Mouse (Mus musculus): Measurements from ENCODE around the gene Pign. TPM values are rescaled to one million over a fixed set of nuclear protein-coding genes. Genes with fewer than 3 reads are reported as not detected.
A peak's percentile ranks its signal among the peaks of the same experiment; 100 is the strongest.

Pign gene
- 9.5 and 9.7 TPM in 2 replicates for polyA plus RNA-seq (2016; fragmentation: Nextera tagmentation; extraction: Ambion mirVana)

DNA sequence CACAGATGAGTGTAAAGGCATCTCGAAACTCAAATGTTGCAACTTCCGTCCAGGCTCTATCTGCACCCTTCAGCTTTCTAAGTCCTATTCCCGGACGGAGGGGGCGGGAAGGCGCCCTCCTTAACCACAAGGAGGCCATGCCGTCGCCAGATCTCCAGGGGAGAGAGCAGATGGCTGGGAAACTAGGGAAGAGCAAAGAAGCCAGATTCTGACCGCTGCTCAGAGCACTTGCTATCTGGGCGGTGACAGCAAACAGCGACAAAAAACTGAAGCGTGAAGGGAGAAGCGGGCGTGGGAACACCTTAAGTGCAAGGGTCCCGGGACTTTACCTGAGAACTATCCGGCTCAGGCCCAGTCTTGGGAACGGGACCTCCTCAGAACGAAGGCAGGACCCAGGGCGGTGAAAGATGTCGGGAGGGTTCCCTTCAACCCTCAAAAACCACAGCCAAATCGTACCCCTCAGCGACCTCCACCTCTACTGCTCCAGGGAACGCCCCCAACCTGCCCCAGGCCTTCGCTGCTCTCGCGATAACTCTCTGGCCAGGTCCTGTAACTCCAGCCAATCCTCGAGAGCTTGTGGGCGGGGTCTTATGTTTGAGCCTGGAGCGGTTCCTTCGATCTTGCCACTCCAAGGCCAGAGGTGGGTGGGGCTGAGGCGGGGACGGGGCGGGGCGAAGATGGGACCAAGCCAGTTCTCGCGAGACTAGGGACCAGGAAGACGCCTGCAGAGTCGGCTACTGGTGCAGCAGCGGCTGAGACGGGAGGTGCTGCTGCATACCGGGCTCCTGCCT is at the start of gene Pign, which contains the start of gene Relch:
Gene Pign, minus strand, starts transcription at position 507 of the 791 bp plus-strand sequence.
Gene Relch, plus strand, starts transcription at position 691 of the 791 bp plus-strand sequence.
- H3K4me1 ChIP-seq, result peaks cover 42% of the 10 kb centered on the region
- H3K4me3 ChIP-seq, result peak within 1 kb of the TSS; percentile 96
- peaks cover 10% of the 10 kb centered on the region; the same call in 1 of the 2 replicates for H3K36me3 ChIP-seq
- H3K9ac ChIP-seq, result peak within 1 kb of the TSS; percentile 92
- H3K9me3 ChIP-seq (replicated peaks), result no peaks in the 10 kb centered on the region
- under 1% methylated on average over 41 of the region's 41 CpGs for WGBS (ENCODE audit: insufficient replicate concordance)
- H3K27me3 ChIP-seq (replicated peaks), result no peaks in the 10 kb centered on the region
- H3K4me2 ChIP-seq, result peak within 1 kb of the TSS; percentile 80
- peak within 1 kb of the TSS; percentile 85 for H3K27ac ChIP-seq
- ATAC-seq, result peak; percentile 97

DNA sequence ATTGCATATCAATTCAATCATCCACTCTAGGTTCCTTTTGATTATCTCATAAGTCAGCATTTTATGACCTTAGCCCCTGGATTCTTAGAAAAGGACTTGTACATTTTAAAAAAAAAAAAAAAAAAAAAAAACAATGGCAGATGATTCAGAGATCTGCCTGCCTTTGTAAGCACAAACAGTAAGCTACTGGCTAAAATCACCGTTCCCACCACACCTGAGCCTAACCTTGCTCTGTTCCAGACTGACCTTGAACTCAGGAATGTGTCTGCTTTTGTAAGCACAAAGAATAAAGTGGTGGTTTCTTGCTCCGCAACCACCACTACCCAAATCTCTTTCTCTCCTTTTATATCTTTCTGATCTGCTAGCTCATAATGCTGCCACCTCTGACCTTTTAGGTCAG is 49.3 kb upstream of the Pign start:
- Histone ChIP-seq H3K27me3 (replicated peaks) (no peaks in the 10 kb centered on the region), H3K4me3 (no peak overlapping the region), H3K27ac (no peak overlapping the region), H3K4me2 (no peak overlapping the region), H3K9ac (no peak overlapping the region), H3K9me3 (replicated peaks) (no peaks in the 10 kb centered on the region), H3K36me3 (peaks cover 42% of the 10 kb centered on the region), H3K4me1 (no peaks in the 10 kb centered on the region)
- ATAC-seq, result no peak
- WGBS (ENCODE audit: insufficient replicate concordance), result 82% methylated on average over 2 of the region's 2 CpGs

DNA sequence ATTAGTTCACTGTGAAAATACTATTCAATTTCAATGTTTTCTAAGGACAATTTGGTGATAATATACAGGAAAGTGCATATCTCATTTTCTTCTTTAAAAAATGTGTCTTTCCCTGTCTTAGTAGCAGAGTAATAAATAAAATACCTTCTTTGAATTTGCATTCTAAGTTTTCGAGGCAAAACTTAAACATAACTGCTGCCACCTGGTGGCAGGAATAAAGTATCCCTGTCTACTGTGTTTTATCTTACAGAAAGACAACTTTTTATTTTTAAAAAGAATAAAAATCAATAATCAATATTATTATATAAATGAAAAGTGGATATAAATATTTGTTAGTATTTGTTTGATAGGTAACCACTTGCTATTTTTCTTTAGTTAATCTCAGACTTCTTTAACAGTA is 47.8 kb upstream of the Pign start:
- 63% methylated on average over 1 of the region's 1 CpGs for WGBS (ENCODE audit: insufficient replicate concordance)
- Histone ChIP-seq H3K27ac (no peak overlapping the region), H3K4me1 (no peaks in the 10 kb centered on the region), H3K9me3 (replicated peaks) (no peaks in the 10 kb centered on the region), H3K9ac (no peak overlapping the region), H3K4me3 (no peak overlapping the region), H3K4me2 (no peak overlapping the region), H3K27me3 (replicated peaks) (no peaks in the 10 kb centered on the region), H3K36me3 (peaks cover 43% of the 10 kb centered on the region)
- ATAC-seq, result no peak

DNA sequence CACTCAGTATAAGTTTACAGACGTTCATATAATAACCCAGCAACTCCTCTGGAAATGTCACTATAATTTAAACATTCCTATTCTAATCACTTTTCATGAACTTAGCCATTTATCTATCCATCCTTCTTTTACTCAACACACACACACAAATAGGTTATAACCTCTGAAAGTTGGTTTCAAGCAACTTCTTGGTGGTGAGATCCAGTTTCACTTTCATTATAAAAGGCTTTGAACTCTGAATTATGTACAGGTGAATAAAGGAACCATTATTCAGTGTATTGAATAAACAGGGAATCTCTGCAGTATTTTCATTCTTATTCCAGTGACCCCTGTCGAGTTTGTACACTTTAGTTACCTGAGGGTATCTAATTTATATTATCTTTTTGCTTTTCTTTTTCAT is 45.9 kb upstream of the Pign start:
- Histone ChIP-seq H3K9me3 (replicated peaks) (no peaks in the 10 kb centered on the region), H3K27ac (no peak overlapping the region), H3K27me3 (replicated peaks) (no peaks in the 10 kb centered on the region), H3K4me3 (no peak overlapping the region), H3K4me1 (no peaks in the 10 kb centered on the region), H3K9ac (no peak overlapping the region), H3K36me3 (peaks cover 39% of the 10 kb centered on the region), H3K4me2 (no peak overlapping the region)
- WGBS (ENCODE audit: insufficient replicate concordance), result 76% methylated on average over 2 of the region's 2 CpGs
- ATAC-seq, result no peak

DNA sequence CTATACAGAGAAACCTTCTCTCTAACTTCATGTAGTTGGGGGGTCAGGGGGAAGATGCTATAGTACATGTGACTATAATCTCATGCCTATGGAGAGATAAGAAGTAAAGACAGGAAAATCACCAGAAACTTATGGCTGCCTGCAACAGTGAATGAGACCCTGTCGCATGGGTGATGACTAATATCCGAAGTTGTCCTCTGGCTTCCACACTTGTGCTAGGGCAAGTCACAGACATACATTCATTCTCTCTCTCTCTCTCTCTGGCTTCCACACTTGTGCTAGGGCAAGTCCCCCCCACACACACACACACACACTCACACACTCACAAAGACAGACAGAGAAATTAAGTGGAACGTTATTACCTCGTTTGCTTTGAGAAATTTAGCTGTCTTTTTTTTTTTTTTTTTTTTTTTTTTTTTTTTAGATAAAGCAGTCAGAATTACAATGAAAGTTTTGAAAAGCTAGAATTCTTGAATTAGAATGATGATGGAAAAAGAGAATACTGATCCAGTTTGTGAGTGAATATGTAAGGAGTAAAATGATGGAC is 37.6 kb upstream of the Pign start:
- H3K9ac ChIP-seq, result no peak overlapping the region
- no peaks in the 10 kb centered on the region for H3K27me3 ChIP-seq (replicated peaks)
- peaks cover 20% of the 10 kb centered on the region for H3K36me3 ChIP-seq
- H3K4me2 ChIP-seq, result no peak overlapping the region
- no peaks in the 10 kb centered on the region for H3K9me3 ChIP-seq (replicated peaks)
- ATAC-seq, result no peak
- no peak overlapping the region for H3K4me3 ChIP-seq
- H3K4me1 ChIP-seq, result no peaks in the 10 kb centered on the region
- H3K27ac ChIP-seq, result no peak overlapping the region
- 88% methylated on average over 4 of the region's 4 CpGs for WGBS (ENCODE audit: insufficient replicate concordance)

DNA sequence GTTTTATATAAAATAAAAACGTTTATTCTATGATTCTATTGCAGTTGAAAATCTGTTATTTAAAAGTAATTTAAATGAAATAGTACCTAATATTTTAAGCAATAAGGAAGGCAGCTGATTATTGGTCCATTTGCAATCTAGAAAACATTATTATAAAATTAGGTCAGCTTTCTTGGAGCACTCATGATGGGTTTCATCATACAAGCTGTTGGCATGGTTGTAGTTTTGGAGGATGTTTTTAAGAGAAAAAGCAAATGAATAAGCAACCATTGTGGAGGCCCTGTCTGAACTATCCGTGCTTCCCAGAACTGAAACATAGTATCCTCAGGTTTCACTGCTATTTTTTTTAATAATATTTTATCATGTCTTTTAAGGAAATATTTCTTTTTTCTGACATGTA is 32.1 kb upstream of the Pign start:
- WGBS (ENCODE audit: insufficient replicate concordance), result 69% methylated on average over 2 of the region's 2 CpGs
- H3K9me3 ChIP-seq (replicated peaks), result no peaks in the 10 kb centered on the region
- no peak overlapping the region for H3K4me2 ChIP-seq
- ATAC-seq, result no peak
- no peak overlapping the region for H3K4me3 ChIP-seq
- H3K9ac ChIP-seq, result no peak overlapping the region
- H3K36me3 ChIP-seq, result peaks cover 21% of the 10 kb centered on the region
- no peaks in the 10 kb centered on the region for H3K4me1 ChIP-seq
- H3K27ac ChIP-seq, result no peak overlapping the region
- H3K27me3 ChIP-seq (replicated peaks), result no peaks in the 10 kb centered on the region

DNA sequence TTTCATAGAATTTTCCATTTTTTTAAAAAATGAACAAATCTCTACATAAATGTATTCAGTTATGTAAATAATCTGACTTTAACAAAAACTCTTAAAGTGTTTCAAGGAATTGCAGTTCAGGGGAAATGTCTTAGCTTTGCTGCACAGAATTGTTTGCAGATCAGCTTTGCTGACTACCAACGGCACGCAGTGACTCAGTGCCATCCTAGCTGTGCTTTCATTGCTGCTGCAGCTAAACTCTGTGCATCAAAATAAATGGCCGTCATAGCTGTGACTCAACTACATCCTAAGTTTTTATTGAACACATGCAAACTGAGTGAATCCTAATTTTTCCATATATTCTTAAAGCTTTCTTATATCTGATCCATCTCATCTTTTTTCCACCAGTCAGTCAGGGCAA is 22.0 kb upstream of the Pign start:
- no peaks in the 10 kb centered on the region for H3K9me3 ChIP-seq (replicated peaks)
- H3K27me3 ChIP-seq (replicated peaks), result no peaks in the 10 kb centered on the region
- H3K4me1 ChIP-seq, result no peaks in the 10 kb centered on the region; the same call in 1 of the 2 replicates
- H3K36me3 ChIP-seq, result peaks cover 8% of the 10 kb centered on the region; the same call in 1 of the 2 replicates
- H3K4me2 ChIP-seq, result no peak overlapping the region
- no peak for ATAC-seq
- WGBS (ENCODE audit: insufficient replicate concordance), result 90% methylated on average over 3 of the region's 3 CpGs
- H3K27ac ChIP-seq, result no peak overlapping the region
- H3K4me3 ChIP-seq, result no peak overlapping the region
- no peak overlapping the region for H3K9ac ChIP-seq

DNA sequence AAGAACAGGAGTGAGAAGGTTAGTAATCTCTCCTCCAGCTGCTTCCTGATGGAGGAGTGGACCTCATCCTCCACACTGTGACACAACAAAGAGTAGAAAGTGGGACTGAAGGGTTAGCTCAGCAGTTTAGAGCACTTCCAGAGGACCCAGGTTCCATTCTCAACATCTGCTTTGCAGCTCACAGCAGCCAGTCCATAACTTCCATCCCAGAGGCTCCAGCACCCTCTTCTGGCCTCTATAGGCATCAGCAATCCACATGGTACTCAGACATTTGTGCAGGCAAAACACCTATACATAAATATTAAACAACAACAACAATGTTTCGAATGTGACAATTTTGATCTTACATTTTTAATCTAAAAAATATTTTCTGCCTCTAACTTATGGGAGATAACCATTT is 17.1 kb upstream of the Pign start:
- H3K36me3 ChIP-seq, result peaks cover 18% of the 10 kb centered on the region
- H3K4me1 ChIP-seq, result no peaks in the 10 kb centered on the region; the same call in 1 of the 2 replicates
- no peaks in the 10 kb centered on the region for H3K9me3 ChIP-seq (replicated peaks)
- ATAC-seq, result peak; percentile 47; the same call in 1 of the 2 replicates
- no peaks in the 10 kb centered on the region for H3K27me3 ChIP-seq (replicated peaks)
- no peak overlapping the region for H3K27ac ChIP-seq
- no peak overlapping the region for H3K4me3 ChIP-seq
- 78% methylated on average over 1 of the region's 1 CpGs for WGBS (ENCODE audit: insufficient replicate concordance)
- H3K4me2 ChIP-seq, result no peak overlapping the region
- no peak overlapping the region for H3K9ac ChIP-seq

DNA sequence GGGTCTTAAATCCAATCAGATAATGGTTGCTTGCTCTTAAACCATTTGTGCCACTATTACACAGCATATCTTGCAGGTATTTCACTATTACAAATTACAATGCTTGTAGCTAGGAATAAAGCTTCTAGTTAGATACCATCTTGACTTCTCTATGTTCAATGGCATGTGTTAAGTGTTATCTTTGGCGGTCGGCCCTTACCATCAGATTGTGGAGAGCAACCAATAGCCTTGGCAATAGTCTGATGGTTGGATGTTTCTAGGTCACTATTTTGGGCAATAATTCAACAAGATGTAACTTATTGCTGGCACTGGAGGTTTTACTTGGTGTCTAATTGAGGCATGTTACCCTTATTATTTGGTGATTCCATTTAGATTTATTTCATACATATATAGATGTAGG is 11.3 kb upstream of the Pign start:
- no peak overlapping the region for H3K27ac ChIP-seq
- no peaks in the 10 kb centered on the region for H3K4me1 ChIP-seq
- H3K9me3 ChIP-seq (replicated peaks), result no peaks in the 10 kb centered on the region
- no peak for ATAC-seq
- H3K27me3 ChIP-seq (replicated peaks), result no peaks in the 10 kb centered on the region
- H3K4me3 ChIP-seq, result no peak overlapping the region
- H3K36me3 ChIP-seq, result peaks cover 8% of the 10 kb centered on the region
- no peak overlapping the region for H3K4me2 ChIP-seq
- 83% methylated on average over 2 of the region's 2 CpGs for WGBS (ENCODE audit: insufficient replicate concordance)
- H3K9ac ChIP-seq, result no peak overlapping the region

DNA sequence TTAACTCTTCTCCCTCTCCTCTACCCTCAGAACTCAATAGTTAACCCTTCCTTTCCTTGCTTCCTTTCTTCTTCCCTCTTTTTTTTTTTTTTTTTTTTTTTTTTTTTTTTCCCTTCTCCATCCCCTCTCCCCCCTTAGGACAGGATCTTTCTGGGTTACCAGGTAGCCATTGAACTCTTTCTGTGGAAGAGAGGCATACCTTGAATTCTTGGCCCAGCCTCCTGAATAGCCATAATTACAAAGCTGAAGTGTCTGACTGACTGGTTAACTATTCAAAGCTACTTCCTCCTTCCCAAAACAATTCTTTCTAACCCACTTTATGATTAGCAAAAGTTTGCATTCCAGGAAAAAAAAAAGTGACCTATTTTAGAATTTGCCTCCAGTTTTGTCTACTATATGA is 6.2 kb upstream of the Pign start:
- no peak for ATAC-seq
- H3K9me3 ChIP-seq (replicated peaks), result no peaks in the 10 kb centered on the region

DNA sequence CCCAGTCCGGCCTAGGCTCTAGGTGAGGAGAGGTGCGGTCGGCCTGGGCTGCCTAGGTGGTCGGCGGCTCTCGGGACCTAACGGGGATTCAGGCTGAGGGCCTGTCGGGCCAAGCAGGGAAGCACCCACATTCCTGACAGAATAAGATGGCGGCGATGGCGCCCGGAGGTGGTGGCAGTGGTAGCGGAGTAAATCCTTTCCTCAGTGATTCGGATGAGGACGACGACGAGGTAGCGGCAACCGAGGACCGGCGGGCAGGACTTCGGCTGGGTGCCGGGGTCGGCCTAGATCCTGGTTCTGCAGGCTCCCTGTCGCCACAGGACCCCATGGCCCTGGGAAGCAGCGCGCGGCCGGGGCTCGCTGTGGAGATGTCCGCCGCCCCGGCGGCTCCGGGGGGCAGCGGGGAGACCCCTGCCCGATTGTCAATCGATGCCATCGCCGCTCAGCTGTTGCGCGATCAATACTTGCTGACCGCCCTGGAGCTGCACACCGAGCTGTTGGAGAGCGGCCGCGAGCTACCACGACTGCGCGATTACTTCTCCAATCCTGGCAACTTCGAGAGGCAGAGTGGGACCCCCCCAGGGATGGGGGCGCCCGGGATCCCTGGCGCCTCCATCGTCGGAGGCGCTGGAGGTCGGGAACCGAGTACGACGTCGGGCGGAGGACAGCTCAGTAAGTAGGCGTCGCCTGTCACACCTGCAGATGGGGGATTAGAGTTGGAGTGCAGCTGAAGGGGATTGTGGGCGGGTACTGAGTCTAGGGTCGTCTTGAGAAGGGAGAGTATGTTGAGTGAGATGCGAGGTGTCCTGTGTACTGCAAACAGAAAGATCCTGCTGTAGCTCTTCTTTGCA is 710 bp upstream of the Pign start:
- Histone ChIP-seq H3K27me3 (replicated peaks) (no peaks in the 10 kb centered on the region), H3K4me1 (peaks cover 42% of the 10 kb centered on the region), H3K27ac (peak overlapping the region; percentile 81), H3K9me3 (replicated peaks) (no peaks in the 10 kb centered on the region), H3K4me3 (peak overlapping the region; percentile 96), H3K9ac (peak overlapping the region; percentile 92), H3K4me2 (peak overlapping the region; percentile 80), H3K36me3 (0 out of 2 replicates have a peak, but pooled peaks cover 6% of the 10 kb centered on the region)
- ATAC-seq, result peak; percentile 11
- under 1% methylated on average over 68 of the region's 68 CpGs for WGBS (ENCODE audit: insufficient replicate concordance)

More for the DNA sequence above, 6.2 kb upstream of the Pign start:
- Histone ChIP-seq H3K36me3 (0 out of 2 replicates have a peak, but pooled peaks cover 6% of the 10 kb centered on the region), H3K4me1 (peaks cover 23% of the 10 kb centered on the region), H3K4me3 (no peak overlapping the region), H3K27me3 (replicated peaks) (no peaks in the 10 kb centered on the region), H3K4me2 (no peak overlapping the region), H3K9ac (no peak overlapping the region), H3K27ac (no peak overlapping the region)

DNA sequence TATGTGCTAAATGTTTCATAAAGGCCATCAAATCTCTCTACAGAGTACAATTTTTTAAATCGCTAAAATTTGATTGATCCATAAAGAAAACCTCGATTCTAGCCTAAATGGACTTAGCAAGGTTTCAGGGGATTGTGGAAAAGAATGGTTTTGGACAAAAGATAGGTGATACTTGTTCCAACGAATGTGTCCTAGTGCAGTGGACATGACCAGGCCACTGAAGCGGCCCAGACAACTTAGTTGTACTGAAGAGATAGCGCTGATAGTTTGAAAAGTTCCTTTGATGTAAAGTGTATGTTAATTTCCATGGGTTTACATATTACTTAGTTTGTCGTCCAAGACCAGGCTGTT is 682 bp downstream of the Pign start:
- peaks cover 8% of the 10 kb centered on the region; the same call in 1 of the 2 replicates for H3K36me3 ChIP-seq
- no peaks in the 10 kb centered on the region for H3K27me3 ChIP-seq (replicated peaks)
- no peaks in the 10 kb centered on the region for H3K9me3 ChIP-seq (replicated peaks)
- 1% methylated on average over 6 of the region's 6 CpGs for WGBS (ENCODE audit: insufficient replicate concordance)
- H3K4me1 ChIP-seq, result peaks cover 42% of the 10 kb centered on the region
- H3K27ac ChIP-seq, result peak overlapping the region; percentile 85
- peak overlapping the region; percentile 76 for H3K4me2 ChIP-seq
- peak overlapping the region; percentile 76 for H3K9ac ChIP-seq
- H3K4me3 ChIP-seq, result peak overlapping the region; percentile 96
- no peak for ATAC-seq

All from liver, embryonic 12.5 days (tissue).